In the genomic region with DNA sequence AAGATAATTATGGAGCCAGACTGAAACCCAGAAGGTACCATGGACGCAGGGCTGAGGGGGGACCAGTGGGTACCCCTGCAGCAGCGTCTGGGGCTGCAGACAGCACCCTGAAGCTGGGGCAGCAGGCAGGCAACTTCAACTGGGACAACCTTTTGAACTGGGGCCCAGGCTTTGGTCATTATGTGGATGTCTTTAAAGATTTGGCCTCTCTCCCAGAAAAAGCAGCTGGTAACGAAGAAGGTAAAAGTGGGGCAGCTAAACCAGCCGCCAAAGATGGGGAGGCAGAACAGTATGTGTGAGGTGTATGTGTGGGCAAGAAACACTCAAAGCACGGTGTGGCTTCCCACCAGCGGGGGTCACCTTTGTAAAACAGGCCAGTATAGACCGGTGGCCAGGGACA, we compare ENCODE assay signal across 12 mouse cellular contexts.
DNase-seq lines count a peak whose midpoint lies in the region; ATAC-seq lines count a peak whose summit lies in the region.
"Had no signal": no experiment of that assay in that cellular context is flagged by ENCODE, and none has a peak within 500 bp of the region (broad histone marks: within the 10 kb centered on the region; RNA-seq: fewer than 3 reads in every experiment).

No protein-coding gene starts in this region.

- H3K36me3 ChIP-seq in forebrain, embryonic 16.5 days (ENCODE audit: control insufficient read depth, insufficient read depth): peaks cover 18% of the 10 kb centered on the region

- peak; percentile 15 for DNase-seq in gastrocnemius, postnatal 25 days
- no peak for DNase-seq in gastrocnemius, postnatal 36 days
- peak; percentile 75 for DNase-seq in brain, adult 2 months (ENCODE audit: low read depth, low spot score)
- peak; percentile 15 to 67 for DNase-seq in left cerebral cortex, adult 8-10 months (ENCODE audit: low spot score in 2 of 2)
- DNase-seq in adrenal gland, adult 2 months: no peak
- no peak for DNase-seq in spleen, postnatal 14 days (ENCODE audit: low spot score in 2 of 2)
- DNase-seq: gastrocnemius, adult 2 months; lung, postnatal 10 days had no signal

- no peaks in the 10 kb centered on the region for H3K9me3 ChIP-seq in forebrain, embryonic 16.5 days (ENCODE audit: control insufficient read depth, low read length)
- H3K9me3 ChIP-seq: embryonic facial prominence, embryonic 13.5 days; limb, embryonic 12.5 days had no signal

- no peak overlapping the region for H3K9ac ChIP-seq in forebrain, embryonic 16.5 days (replicated peaks; ENCODE audit: low read depth, low read length)
- H3K9ac ChIP-seq: embryonic facial prominence, embryonic 13.5 days; limb, embryonic 12.5 days had no signal

- H3K4me2 ChIP-seq in forebrain, embryonic 16.5 days (ENCODE audit: low read length): no peak overlapping the region
- H3K4me2 ChIP-seq: embryonic facial prominence, embryonic 13.5 days; limb, embryonic 12.5 days had no signal

- H3K4me1 ChIP-seq in forebrain, embryonic 16.5 days (replicated peaks; ENCODE audit: control insufficient read depth, insufficient read depth, low read length): peaks cover 2% of the 10 kb centered on the region; the same call in 1 of the 2 replicates
- H3K4me1 ChIP-seq: limb, embryonic 12.5 days had no signal

- no peak overlapping the region for H3K27ac ChIP-seq in forebrain, embryonic 16.5 days (ENCODE audit: low read length)
- H3K27ac ChIP-seq: embryonic facial prominence, embryonic 13.5 days; gastrocnemius, adult 2 months; limb, embryonic 12.5 days had no signal

- ATAC-seq in forebrain, embryonic 16.5 days: peak; percentile 71
- no peak for ATAC-seq in megakaryocyte, adult 5-6 weeks (ENCODE audit: poor library complexity, severe bottlenecking)

- no peaks in the 10 kb centered on the region for H3K27me3 ChIP-seq in forebrain, embryonic 16.5 days (replicated peaks; ENCODE audit: control insufficient read depth, insufficient read depth, low read length)
- H3K27me3 ChIP-seq: embryonic facial prominence, embryonic 13.5 days; limb, embryonic 12.5 days had no signal

- 28% methylated on average over 7 of the region's 7 CpGs for WGBS in forebrain, embryonic 16.5 days

- intact Hi-C loops in gastrocnemius, postnatal 36 days (cut with DNase I): loop anchor here (5.0 kb wide), 1 partner anchor 67 kb away; no protein-coding TSS in a partner anchor

- no peak overlapping the region for H3K4me3 ChIP-seq in forebrain, embryonic 16.5 days (replicated peaks; ENCODE audit: low read length)
- H3K4me3 ChIP-seq: embryonic facial prominence, embryonic 13.5 days; gastrocnemius, adult 2 months; limb, embryonic 12.5 days had no signal

Comparison
In these comparisons a context has a peak if more than half of its experiments do, and no peak if none do; other contexts are left out.
1. DNase-seq: peak in gastrocnemius, postnatal 25 days (single experiment), brain, adult 2 months (single experiment) and left cerebral cortex, adult 8-10 months (2 of 2); none in gastrocnemius, postnatal 36 days (0 of 2), adrenal gland, adult 2 months (single experiment) and spleen, postnatal 14 days (0 of 2).